Mouse (Mus musculus) G1E (cell line): ENCODE results near the gene Lyrm7.

Experiments
- CTCF ChIP-seq: IDR thresholded peaks from 2 replicates; pipeline ENCODE4 v1.5.1; 2012; ENCODE audit warnings: low read depth, low read length, inconsistent platforms, mixed read lengths
- GATA1 ChIP-seq: IDR thresholded peaks from 2 replicates; pipeline ENCODE4 v1.6.1; 2012; ENCODE audit warnings: borderline replicate concordance, low read length, inconsistent platforms, mixed read lengths
- GATA2 ChIP-seq: IDR thresholded peaks from 2 replicates; pipeline ENCODE4 v1.6.1; 2012; ENCODE audit warnings: low read depth, low read length, inconsistent platforms, borderline replicate concordance
- TAL1 ChIP-seq: conservative IDR thresholded peaks from 2 replicates; pipeline ENCODE4 v1.6.1; 2012; ENCODE audit warnings: low read depth, low read length, inconsistent platforms, mixed read lengths

DNA sequence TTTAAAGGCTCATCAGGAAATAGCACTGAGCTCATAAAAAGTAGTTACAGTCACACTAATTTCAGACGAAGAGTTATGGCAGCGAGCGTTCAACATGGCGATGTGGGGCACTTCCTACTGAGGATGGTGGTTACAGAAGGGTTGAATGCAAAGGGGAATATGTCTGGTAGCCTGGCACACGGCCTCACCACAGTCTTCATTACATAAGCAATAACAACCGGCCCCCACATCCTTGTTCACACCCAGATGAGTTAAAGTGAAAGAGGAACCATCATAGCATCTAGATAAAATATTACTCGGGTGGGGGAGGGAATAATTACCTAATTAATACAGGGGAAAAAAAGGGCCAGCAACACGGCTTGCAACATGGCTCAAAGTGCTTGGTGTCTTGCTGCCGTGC is 53.0 kb downstream of the Lyrm7 start:
- TF ChIP-seq CTCF, result no peak
- TF ChIP-seq GATA1, result no peak
- TF ChIP-seq GATA2, result no peak
- TF ChIP-seq TAL1, result no peak
